Mouse (Mus musculus) limb, embryonic 11.5 days (tissue): ENCODE results near the gene Afdn. TPM values are rescaled to one million over a fixed set of nuclear protein-coding genes. Genes with fewer than 3 reads are reported as not detected.

Source experiments
- ATAC-seq: fragments of 200-750 bp; cut with Nextera tagmentation; 2 replicates; pipeline ENCODE4 v1.8.0; 2017; ENCODE audit warnings: low read depth; ENCODE audit not compliant: insufficient number of reproducible peaks, low FRiP score, low TSS enrichment
- DNase-seq: peaks from one replicate; pipeline ENCODE4 v3.0.0-alpha.2; 2015; ENCODE audit warnings: low spot score
- H3K27ac ChIP-seq: fragments of 300-500 bp; sonication (generic); replicated peaks from 2 replicates; pipeline ENCODE4 v1.5.1; 2014; ENCODE audit warnings: low read depth, mild to moderate bottlenecking, low read length
- H3K27me3 ChIP-seq: fragments of 300-500 bp; sonication (generic); 2 replicates; pipeline ENCODE4 v1.6.1; 2014; ENCODE audit warnings: mild to moderate bottlenecking, low read length, mixed read lengths; ENCODE audit not compliant: control insufficient read depth, insufficient read depth
- H3K36me3 ChIP-seq: fragments of 300-500 bp; sonication (generic); 2 replicates; pipeline ENCODE4 v1.6.1; 2014; ENCODE audit warnings: mild to moderate bottlenecking, low read length, moderate library complexity, mixed read lengths; ENCODE audit not compliant: control insufficient read depth, insufficient read depth
- H3K4me1 ChIP-seq: fragments of 300-500 bp; sonication (generic); 2 replicates; pipeline ENCODE4 v1.6.1; 2014; ENCODE audit warnings: low read length, mixed read lengths; ENCODE audit not compliant: control insufficient read depth, insufficient read depth
- H3K4me2 ChIP-seq: fragments of 300-500 bp; sonication (generic); 2 replicates; pipeline ENCODE4 v1.6.1; 2014; ENCODE audit warnings: low read depth, mild to moderate bottlenecking, moderate library complexity; ENCODE audit not compliant: severe bottlenecking
- H3K4me3 ChIP-seq: fragments of 300-500 bp; sonication (generic); 2 replicates; pipeline ENCODE4 v1.5.1; 2014; ENCODE audit warnings: low read depth, low read length
- H3K9ac ChIP-seq: fragments of 300-500 bp; sonication (generic); 2 replicates; pipeline ENCODE4 v1.6.1; 2014; ENCODE audit warnings: mild to moderate bottlenecking, low read length
- H3K9me3 ChIP-seq: fragments of 300-500 bp; sonication (generic); 2 replicates; pipeline ENCODE4 v1.6.1; 2016; ENCODE audit warnings: low read length; ENCODE audit not compliant: control insufficient read depth
- WGBS: fragments of 180-500 bp; shearing (Covaris S2); extraction: QIAGEN DNeasy Blood & Tissue Kit; methylation state at CpG from one replicate; pipeline ENCODE4 v1.1.7; 2014; 5-methylcytosine and 5-hydroxymethylcytosine counted together
- polyA plus RNA-seq: library from polyadenylated mRNA; unstranded; fragments of >200 nt; fragmentation: Nextera tagmentation; extraction: Ambion mirVana; gene quantifications from 2 replicates; pipeline ENCODE4 v1.2.1, GENCODE M21; 2014

Gene Afdn
- polyA plus RNA-seq, 1 experiment from 2014 or later: 73.7 TPM

DNA sequence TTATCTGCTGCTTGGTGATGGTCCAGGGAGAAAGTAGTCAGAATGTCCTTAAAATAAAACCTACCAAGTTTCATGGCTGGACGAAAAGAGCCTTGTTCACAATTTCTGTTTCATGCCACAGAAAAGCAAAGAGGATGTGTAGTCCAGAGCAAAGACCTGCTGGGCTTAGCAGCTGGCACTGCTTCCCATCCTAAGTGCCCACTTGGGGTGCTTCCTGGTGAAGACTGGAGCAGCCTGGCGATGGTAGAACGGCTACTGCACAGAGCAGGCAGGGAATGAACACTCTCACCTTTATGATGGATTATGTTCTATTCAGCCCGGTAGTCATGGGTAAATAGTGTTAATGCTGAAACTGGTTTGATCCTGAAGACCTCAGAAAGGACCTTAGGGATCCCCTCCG, 26.4 kb upstream of the Afdn start:
- Histone ChIP-seq H3K36me3 (no peaks in the 10 kb centered on the region), H3K4me1 (peaks cover 4% of the 10 kb centered on the region; the same call in 1 of the 2 replicates), H3K27me3 (no peaks in the 10 kb centered on the region), H3K4me3 (no peak overlapping the region), H3K9ac (no peak overlapping the region), H3K27ac (no peak overlapping the region), H3K4me2 (no peak overlapping the region), H3K9me3 (no peaks in the 10 kb centered on the region)
- 95% methylated on average over 5 of the region's 5 CpGs for WGBS
- DNase-seq: no peak
- ATAC-seq: no peak

DNA sequence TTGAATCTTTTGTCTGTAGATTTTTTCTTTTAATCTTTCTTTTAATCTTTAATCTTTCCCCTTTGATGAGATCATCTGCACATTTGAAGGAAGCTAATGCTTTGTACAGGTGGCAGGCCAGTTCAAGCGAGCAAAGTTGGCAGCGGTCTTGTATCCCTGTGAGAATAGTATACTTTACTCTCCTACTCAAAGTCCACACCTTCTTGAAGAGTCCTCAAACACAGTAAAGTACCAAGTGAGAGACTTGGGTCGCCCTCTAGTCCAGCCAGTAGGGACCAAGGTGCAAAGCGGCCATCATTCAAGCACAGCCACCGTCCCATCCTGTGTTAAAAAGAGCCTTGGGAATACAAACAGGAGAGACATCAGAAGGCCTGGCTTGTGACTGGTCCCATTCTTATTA, 25.3 kb upstream of the Afdn start:
- Histone ChIP-seq H3K27ac (no peak overlapping the region), H3K4me2 (no peak overlapping the region), H3K27me3 (no peaks in the 10 kb centered on the region), H3K9me3 (no peaks in the 10 kb centered on the region), H3K36me3 (no peaks in the 10 kb centered on the region), H3K4me3 (no peak overlapping the region), H3K9ac (no peak overlapping the region), H3K4me1 (peaks cover 4% of the 10 kb centered on the region; the same call in 1 of the 2 replicates)
- WGBS: 90% methylated on average over 5 of the region's 5 CpGs
- no peak for DNase-seq
- ATAC-seq: no peak

DNA sequence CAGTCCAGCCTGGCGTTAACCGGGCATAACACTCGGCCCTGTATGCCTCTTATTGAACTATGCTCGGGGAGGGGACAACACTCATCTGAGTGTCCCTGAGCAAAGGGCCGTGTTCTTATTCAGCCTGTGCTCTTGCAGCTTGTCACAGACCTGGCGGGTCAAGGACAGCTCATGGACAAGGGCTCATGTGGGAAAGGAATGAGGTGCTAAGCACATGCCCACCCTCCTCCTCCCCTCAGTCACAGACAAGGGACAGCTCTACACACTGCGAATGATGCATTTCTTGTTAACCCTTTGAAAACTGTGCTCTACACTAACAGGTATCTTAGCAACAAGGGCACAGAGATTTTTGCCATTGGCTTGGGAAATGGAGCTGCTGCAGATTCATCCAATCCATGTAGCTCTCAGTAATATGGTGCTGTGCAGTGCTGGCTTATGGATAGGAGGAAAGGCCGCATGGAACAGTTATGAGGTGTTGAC, 24.5 kb upstream of the Afdn start:
- 78% methylated on average over 8 of the region's 8 CpGs for WGBS

DNA sequence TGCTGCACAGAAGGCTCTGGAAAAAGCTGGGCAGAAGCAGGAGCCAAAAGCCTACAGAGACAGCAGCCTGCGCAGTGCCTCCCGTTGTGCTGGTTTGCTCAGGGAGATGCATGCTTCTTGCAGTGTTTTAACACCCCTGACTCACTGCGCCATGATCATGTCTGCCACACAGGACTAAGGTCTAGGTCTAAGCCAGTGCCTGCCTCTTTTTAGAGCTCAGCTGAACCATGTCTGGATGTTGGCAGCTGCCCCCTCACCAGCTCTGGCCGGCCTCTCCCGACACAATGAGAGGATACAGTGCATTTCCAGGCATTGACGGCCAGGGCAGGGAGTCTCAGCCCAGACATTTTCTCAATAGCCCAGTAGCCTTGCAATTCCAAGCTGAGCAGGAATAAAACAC, 23.0 kb upstream of the Afdn start:
- WGBS: 83% methylated on average over 6 of the region's 6 CpGs
- H3K4me1 ChIP-seq: peaks cover 10% of the 10 kb centered on the region; the same call in 1 of the 2 replicates

More for the DNA sequence above, 24.5 kb upstream of the Afdn start:
- Histone ChIP-seq H3K9ac (no peak overlapping the region), H3K4me3 (no peak overlapping the region), H3K36me3 (no peaks in the 10 kb centered on the region), H3K4me1 (peaks cover 8% of the 10 kb centered on the region; the same call in 1 of the 2 replicates), H3K27ac (no peak overlapping the region), H3K4me2 (no peak overlapping the region), H3K9me3 (no peaks in the 10 kb centered on the region), H3K27me3 (no peaks in the 10 kb centered on the region)
- DNase-seq (no peak), ATAC-seq (no peak)

DNA sequence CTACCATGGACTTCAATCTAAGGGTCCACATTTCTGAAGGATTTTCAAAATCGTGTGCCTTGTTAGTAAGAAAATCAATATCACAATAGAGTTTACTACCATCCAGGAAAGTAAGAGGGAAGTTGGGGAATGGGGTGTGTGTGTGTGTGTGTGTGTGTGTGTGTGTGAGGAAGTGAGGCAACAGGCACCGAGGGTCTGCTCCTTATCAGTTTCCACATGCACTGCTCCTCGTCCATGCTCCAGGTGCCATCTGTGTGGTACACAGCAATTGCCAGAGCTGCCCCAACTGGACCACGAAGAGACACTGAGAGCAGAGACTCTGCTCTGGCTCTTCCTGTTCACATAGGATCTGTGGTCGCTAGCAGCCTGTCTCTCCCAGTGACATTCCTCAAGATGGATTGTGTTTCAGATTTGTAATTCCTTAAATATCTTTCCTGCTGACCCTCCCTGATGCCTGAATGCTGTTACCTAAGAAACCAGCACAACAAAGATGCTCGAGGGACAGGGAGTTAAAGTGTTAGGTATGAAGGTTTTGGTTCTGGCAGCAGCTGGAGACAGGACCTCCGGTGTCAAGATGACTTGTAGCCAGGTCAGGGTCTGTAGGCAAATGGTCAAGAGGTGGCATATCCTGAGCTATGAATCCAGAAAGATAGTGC, 22.1 kb upstream of the Afdn start:
- DNase-seq (no peak), ATAC-seq (no peak)
- no peaks in the 10 kb centered on the region for H3K9me3 ChIP-seq
- H3K27me3 ChIP-seq: no peaks in the 10 kb centered on the region
- no peak overlapping the region for H3K9ac ChIP-seq
- H3K4me1 ChIP-seq: peaks cover 13% of the 10 kb centered on the region
- H3K27ac ChIP-seq: no peak overlapping the region
- no peaks in the 10 kb centered on the region for H3K36me3 ChIP-seq
- 61% methylated on average over 7 of the region's 7 CpGs for WGBS
- no peak overlapping the region for H3K4me3 ChIP-seq
- H3K4me2 ChIP-seq: no peak overlapping the region

More for the DNA sequence above, 23.0 kb upstream of the Afdn start:
- Histone ChIP-seq H3K27ac (no peak overlapping the region), H3K4me2 (no peak overlapping the region), H3K4me3 (no peak overlapping the region), H3K36me3 (no peaks in the 10 kb centered on the region), H3K9me3 (no peaks in the 10 kb centered on the region), H3K9ac (no peak overlapping the region), H3K27me3 (no peaks in the 10 kb centered on the region)
- DNase-seq (no peak), ATAC-seq (no peak)

DNA sequence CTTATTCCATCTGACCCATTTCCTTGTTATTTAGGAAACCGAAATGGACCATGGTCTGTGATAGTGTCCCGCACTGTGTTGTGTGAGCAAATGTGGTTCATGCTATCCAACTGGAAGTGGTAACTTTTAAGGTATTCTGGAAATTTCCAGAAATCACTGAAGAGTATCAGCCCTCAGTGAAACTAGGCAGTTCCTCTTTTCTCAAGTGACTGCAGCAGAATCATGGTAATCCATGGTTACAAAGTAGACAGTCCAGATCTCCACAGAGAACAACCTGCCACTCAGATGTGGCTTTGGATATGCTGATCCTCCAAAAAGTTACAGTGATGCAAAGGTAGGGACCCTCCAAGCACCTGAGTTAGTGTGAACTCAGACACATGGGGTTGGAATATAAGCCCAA, 21.4 kb upstream of the Afdn start:
- H3K9ac ChIP-seq: no peak overlapping the region
- no peaks in the 10 kb centered on the region for H3K9me3 ChIP-seq
- H3K27ac ChIP-seq: no peak overlapping the region
- no peaks in the 10 kb centered on the region for H3K27me3 ChIP-seq
- no peak for DNase-seq
- ATAC-seq: no peak
- H3K4me2 ChIP-seq: no peak overlapping the region
- 90% methylated on average over 2 of the region's 2 CpGs for WGBS
- H3K4me1 ChIP-seq: peaks cover 20% of the 10 kb centered on the region
- no peaks in the 10 kb centered on the region for H3K36me3 ChIP-seq
- no peak overlapping the region for H3K4me3 ChIP-seq

DNA sequence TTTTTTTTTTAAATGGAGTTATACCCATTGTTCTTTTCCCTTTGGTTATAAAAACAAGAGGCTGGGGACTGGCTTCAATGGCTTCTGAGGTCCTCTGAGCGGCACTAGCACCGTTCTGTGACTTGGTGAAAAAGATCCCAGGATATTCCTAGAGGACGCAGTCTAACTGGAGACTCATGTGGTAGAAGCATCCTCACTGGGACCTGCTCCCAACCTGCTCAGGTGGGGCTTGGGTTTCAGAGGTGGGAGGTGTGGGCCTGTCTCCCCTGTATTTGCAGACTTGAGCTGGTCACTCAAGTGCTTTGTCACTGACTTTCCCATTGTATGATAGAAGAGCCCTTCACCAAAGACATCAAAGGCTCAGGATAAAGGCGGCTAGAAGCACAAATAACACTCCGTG, 20.4 kb upstream of the Afdn start:
- H3K4me2 ChIP-seq: no peak overlapping the region
- H3K27me3 ChIP-seq: no peaks in the 10 kb centered on the region
- H3K4me3 ChIP-seq: no peak overlapping the region
- H3K9ac ChIP-seq: no peak overlapping the region
- no peaks in the 10 kb centered on the region for H3K36me3 ChIP-seq
- H3K4me1 ChIP-seq: peaks cover 24% of the 10 kb centered on the region
- ATAC-seq: no peak
- 72% methylated on average over 5 of the region's 5 CpGs for WGBS
- no peak overlapping the region for H3K27ac ChIP-seq
- no peaks in the 10 kb centered on the region for H3K9me3 ChIP-seq
- no peak for DNase-seq

DNA sequence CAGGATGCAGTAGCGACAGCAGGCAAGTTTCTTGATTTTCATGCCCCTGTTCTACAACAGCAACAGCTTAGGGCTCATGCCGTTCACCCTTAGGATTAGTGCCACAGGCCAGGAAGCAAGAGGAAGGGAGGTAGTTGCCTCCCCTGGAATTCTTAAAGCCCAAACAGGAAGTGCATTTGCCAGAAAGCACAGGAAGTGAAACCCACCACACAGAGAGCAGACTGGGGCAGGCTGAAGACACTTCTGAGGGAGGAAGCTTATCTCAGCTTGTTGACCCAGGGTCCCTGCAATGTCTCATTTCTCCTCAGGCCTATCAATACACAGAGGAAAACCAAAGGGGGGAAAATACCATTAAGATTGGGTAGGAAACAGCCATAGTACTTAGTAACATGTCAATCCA, 19.5 kb upstream of the Afdn start:
- DNase-seq (no peak), ATAC-seq (no peak)
- 38% methylated on average over 2 of the region's 2 CpGs for WGBS
- Histone ChIP-seq H3K4me1 (peaks cover 30% of the 10 kb centered on the region), H3K27ac (no peak overlapping the region), H3K36me3 (no peaks in the 10 kb centered on the region), H3K9ac (no peak overlapping the region), H3K4me3 (no peak overlapping the region), H3K4me2 (no peak overlapping the region), H3K9me3 (no peaks in the 10 kb centered on the region), H3K27me3 (no peaks in the 10 kb centered on the region)

DNA sequence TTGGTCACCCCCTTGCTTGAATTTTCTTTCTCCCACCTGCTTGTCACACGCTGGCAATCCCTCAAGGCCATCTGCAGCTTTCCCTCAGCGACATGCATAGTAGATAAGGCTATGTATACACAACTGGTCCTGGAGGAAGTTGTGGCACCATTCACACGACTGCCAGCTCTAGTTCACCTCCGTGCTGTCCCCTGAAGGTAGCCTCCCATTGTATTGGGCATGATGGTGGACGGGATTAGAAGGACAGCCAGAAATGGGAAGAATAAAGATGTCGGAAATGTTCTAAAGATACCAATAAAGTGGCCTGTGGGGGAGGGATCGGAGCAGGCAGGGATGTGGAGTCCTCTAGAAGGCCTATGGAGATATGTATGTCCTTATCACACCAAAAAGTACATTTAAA, 18.7 kb upstream of the Afdn start:
- DNase-seq (no peak), ATAC-seq (no peak)
- Histone ChIP-seq H3K9me3 (no peaks in the 10 kb centered on the region), H3K27ac (no peak overlapping the region), H3K36me3 (no peaks in the 10 kb centered on the region), H3K4me1 (peaks cover 30% of the 10 kb centered on the region), H3K4me3 (no peak overlapping the region), H3K27me3 (no peaks in the 10 kb centered on the region), H3K4me2 (no peak overlapping the region), H3K9ac (no peak overlapping the region)
- 85% methylated on average over 7 of the region's 7 CpGs for WGBS
